In genomic region chr5:27615769-27616168, GRCm38 (mm10) we compare ENCODE assay signal across 8 mouse cellular contexts.
DNase-seq lines count a peak whose midpoint lies in the region; ATAC-seq and TF ChIP-seq lines count a peak whose summit lies in the region.

No protein-coding gene starts in this region.

- WGBS in liver, adult 2 months: 19% methylated on average over 7 of the region's 7 CpGs
- 27% methylated on average over 7 of the region's 7 CpGs for WGBS in liver, embryonic 11.5 days
- WGBS in hindbrain, embryonic 13.5 days: 35% methylated on average over 7 of the region's 7 CpGs

- no peak overlapping the region for H3K4me3 ChIP-seq in liver, adult 2 months (ENCODE audit: insufficient read depth, low read depth, low read length)
- H3K4me3 ChIP-seq in liver, embryonic 11.5 days (ENCODE audit: low read depth, low read length): no peak overlapping the region
- H3K4me3 ChIP-seq in hindbrain, embryonic 13.5 days: no peak overlapping the region

- H3K36me3 ChIP-seq in liver, adult 2 months (ENCODE audit: control insufficient read depth, insufficient read depth, low read length): no peaks in the 10 kb centered on the region
- H3K36me3 ChIP-seq in liver, embryonic 11.5 days (ENCODE audit: control insufficient read depth, insufficient read depth, low read length): no peaks in the 10 kb centered on the region
- H3K36me3 ChIP-seq in hindbrain, embryonic 13.5 days: no peaks in the 10 kb centered on the region

- TF ChIP-seq CTCF in liver, adult 2 months (IDR thresholded peaks at IDR 0.05; ENCODE audit: low read depth, low read length): peak; percentile 51

- DNase-seq in liver, adult 2 months (ENCODE audit: extremely low read depth, low read depth, low spot score): peak; percentile 53
- no peak for DNase-seq in liver, embryonic 11.5 days (ENCODE audit: low spot score)
- DNase-seq in adipocyte (ENCODE audit: low spot score): peak; percentile 53
- DNase-seq in cerebellum, postnatal 4 days (ENCODE audit: low spot score in 2 of 2): peak; percentile 39 to 74
- DNase-seq in left cerebral cortex, adult 9 months (ENCODE audit: low spot score in 2 of 2): peak; percentile 28 to 75
- peak; percentile 61 for DNase-seq in neural tube, embryonic 10.5 days (ENCODE audit: extremely low spot score, low spot score)
- no peak for DNase-seq in spleen, postnatal 14 days (ENCODE audit: low spot score in 2 of 2)

- H3K9ac ChIP-seq in liver, adult 2 months (ENCODE audit: low read depth, low read length): no peak overlapping the region
- H3K9ac ChIP-seq in liver, embryonic 11.5 days (ENCODE audit: low read depth, low read length): no peak overlapping the region
- H3K9ac ChIP-seq in hindbrain, embryonic 13.5 days: no peak overlapping the region

- H3K27me3 ChIP-seq in liver, adult 2 months (ENCODE audit: control insufficient read depth, insufficient read depth, low read length): no peaks in the 10 kb centered on the region
- H3K27me3 ChIP-seq in liver, embryonic 11.5 days (replicated peaks; ENCODE audit: control insufficient read depth, insufficient read depth, low read length): no peaks in the 10 kb centered on the region
- no peaks in the 10 kb centered on the region for H3K27me3 ChIP-seq in hindbrain, embryonic 13.5 days

- H3K27ac ChIP-seq in liver, adult 2 months (replicated peaks; ENCODE audit: insufficient read depth, low read depth, low read length): no peak overlapping the region
- no peak overlapping the region for H3K27ac ChIP-seq in liver, embryonic 11.5 days (ENCODE audit: low read depth, low read length)
- H3K27ac ChIP-seq in hindbrain, embryonic 13.5 days: no peak overlapping the region

- ATAC-seq in liver, embryonic 11.5 days (replicated peaks; ENCODE audit: low FRiP score): no peak
- ATAC-seq in hindbrain, embryonic 13.5 days (ENCODE audit: low FRiP score): peak; percentile 61; the same call in 1 of the 2 replicates

- H3K79me2 ChIP-seq in liver, adult 2 months (ENCODE audit: control insufficient read depth, insufficient read depth, low read length): no peaks in the 10 kb centered on the region

- no peaks in the 10 kb centered on the region for H3K4me1 ChIP-seq in liver, adult 2 months (ENCODE audit: control insufficient read depth, insufficient read depth, low read length)
- no peaks in the 10 kb centered on the region for H3K4me1 ChIP-seq in liver, embryonic 11.5 days (replicated peaks; ENCODE audit: control insufficient read depth, insufficient read depth, low read length)
- no peaks in the 10 kb centered on the region for H3K4me1 ChIP-seq in hindbrain, embryonic 13.5 days (replicated peaks)

- no peak overlapping the region for H3K4me2 ChIP-seq in liver, embryonic 11.5 days
- no peak overlapping the region for H3K4me2 ChIP-seq in hindbrain, embryonic 13.5 days

- TF ChIP-seq POLR2A in liver, adult 2 months (IDR thresholded peaks at IDR 0.05; ENCODE audit: extremely low read depth, insufficient read depth, low read length): no peak

- no peaks in the 10 kb centered on the region for H3K9me3 ChIP-seq in liver, embryonic 11.5 days (ENCODE audit: control insufficient read depth, low read length)
- H3K9me3 ChIP-seq in hindbrain, embryonic 13.5 days: no peaks in the 10 kb centered on the region

Comparison
In these comparisons a context has a peak if more than half of its experiments do, and no peak if none do; other contexts are left out.
1. DNase-seq: peak in liver, adult 2 months (single experiment), adipocyte (single experiment), cerebellum, postnatal 4 days (2 of 2), left cerebral cortex, adult 9 months (2 of 2) and neural tube, embryonic 10.5 days (single experiment); none in liver, embryonic 11.5 days (single experiment) and spleen, postnatal 14 days (0 of 2).